Comparison of ENCODE assay signal across 17 mouse cellular contexts in the genomic region with DNA sequence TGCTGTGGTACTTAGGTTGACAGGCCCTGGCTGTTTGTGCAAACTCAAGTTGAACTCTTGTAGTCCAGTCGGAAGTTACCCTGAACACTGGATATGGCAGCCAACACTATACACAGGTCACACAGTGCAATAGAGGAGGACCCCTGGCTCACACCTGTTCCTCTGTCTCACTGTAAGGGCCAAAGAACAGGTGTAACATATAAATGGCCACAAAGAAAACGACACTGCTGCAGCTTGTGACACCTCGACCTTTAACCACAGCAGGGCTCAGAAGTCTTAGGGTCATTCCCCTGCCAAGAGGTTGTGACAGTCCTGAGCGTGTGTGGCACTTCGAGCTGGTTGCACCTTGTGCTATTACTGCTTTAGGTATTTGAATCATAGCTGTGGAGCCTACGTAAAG. TPM values are rescaled to one million over a fixed set of nuclear protein-coding genes. Genes with fewer than 3 reads are reported as not detected.
"Had no signal": no experiment of that assay in that cellular context is flagged by ENCODE, and none has a peak within 500 bp of the region (broad histone marks: within the 10 kb centered on the region; RNA-seq: fewer than 3 reads in every experiment).

No protein-coding gene starts in this region.

- H3K4me3 ChIP-seq: kidney, embryonic 15.5 days; limb, embryonic 12.5 days; midbrain, embryonic 10.5 days; midbrain, embryonic 15.5 days had no signal

- H3K27ac ChIP-seq: kidney, embryonic 15.5 days; limb, embryonic 12.5 days; liver, embryonic 14.5 days; midbrain, embryonic 10.5 days; midbrain, embryonic 15.5 days; stomach, postnatal 0 days had no signal

- H3K4me1 ChIP-seq: kidney, embryonic 15.5 days; limb, embryonic 12.5 days; midbrain, embryonic 10.5 days; midbrain, embryonic 15.5 days had no signal

- H3K9me3 ChIP-seq: kidney, embryonic 15.5 days; limb, embryonic 12.5 days; midbrain, embryonic 10.5 days; midbrain, embryonic 15.5 days had no signal

- H3K9ac ChIP-seq: kidney, embryonic 15.5 days; limb, embryonic 12.5 days; liver, embryonic 14.5 days; lung, embryonic 14.5 days; midbrain, embryonic 15.5 days had no signal

- H3K27me3 ChIP-seq: kidney, embryonic 15.5 days; limb, embryonic 12.5 days; midbrain, embryonic 15.5 days had no signal

- ATAC-seq: midbrain, embryonic 15.5 days had no signal

- DNase-seq: kidney, adult 18-20 months; kidney, postnatal 14 days; layer of hippocampus, adult 9-11 months; layer of hippocampus, postnatal 36 days; lung, embryonic 14.5 days; lung, postnatal 4 days; right cerebral cortex, postnatal 25 days; thymus, postnatal 25 days had no signal

- H3K4me2 ChIP-seq: kidney, embryonic 15.5 days; limb, embryonic 12.5 days; lung, embryonic 14.5 days; midbrain, embryonic 15.5 days had no signal

RNA-seq across cellular contexts. Expression of a gene that starts 2.4 kb away (rescaled TPM):
- total RNA-seq: layer of hippocampus, postnatal 36 days; left cerebral cortex, adult 8-10 months; left cerebral cortex, postnatal 25 days; megakaryocyte, adult 5-6 weeks had no signal
